ENCODE assay signal across 12 mouse cellular contexts in the genomic region with DNA sequence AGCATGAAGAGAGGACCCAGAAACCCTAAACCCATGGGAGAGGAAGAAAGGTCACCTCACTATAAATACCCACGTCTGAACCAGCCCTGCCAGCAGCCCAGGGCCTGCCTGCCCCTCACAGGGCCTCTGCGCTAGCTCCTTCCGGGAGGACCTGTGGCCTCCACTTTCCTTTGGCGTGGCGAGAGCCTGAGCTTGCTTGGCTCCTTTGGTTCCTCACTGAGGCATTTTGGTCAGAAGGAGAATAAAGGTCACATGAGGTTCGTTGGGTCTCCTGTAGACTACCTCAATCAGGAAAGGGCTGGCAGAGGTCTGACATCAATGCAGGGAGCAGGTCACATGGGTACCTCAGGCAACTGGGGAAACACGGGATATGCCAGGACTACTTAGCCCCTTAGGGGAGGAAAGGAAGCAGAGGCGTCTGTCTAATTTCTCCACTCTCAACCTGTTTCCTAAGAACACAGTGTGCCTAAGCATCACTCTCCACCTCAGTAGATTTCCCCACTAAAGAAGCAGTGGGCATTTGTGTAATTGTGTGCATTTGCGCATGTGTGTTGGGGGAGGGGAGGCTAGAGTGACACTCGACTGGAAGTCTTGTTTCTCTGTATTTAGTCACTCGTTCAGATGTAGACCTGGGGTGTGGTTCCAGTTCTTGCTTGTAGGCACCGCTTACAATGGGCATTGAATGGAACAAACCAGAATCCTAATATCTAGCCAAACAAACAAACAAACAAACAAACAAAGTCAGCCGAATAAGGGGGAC. TPM values are rescaled to one million over a fixed set of nuclear protein-coding genes. Genes with fewer than 3 reads are reported as not detected.
DNase-seq lines count a peak whose midpoint lies in the region; TF ChIP-seq lines count a peak whose summit lies in the region.
"Had no signal": no experiment of that assay in that cellular context is flagged by ENCODE, and none has a peak within 500 bp of the region (broad histone marks: within the 10 kb centered on the region; RNA-seq: fewer than 3 reads in every experiment).

No protein-coding gene starts in this region.

- no peaks in the 10 kb centered on the region for H3K27me3 ChIP-seq in spleen, adult 2 months (ENCODE audit: control insufficient read depth, insufficient read depth, low read length)
- H3K27me3 ChIP-seq in splenic B cell, adult 2 months (ENCODE audit: control insufficient read depth, insufficient read depth, low read length, poor library complexity, severe bottlenecking) = no peaks in the 10 kb centered on the region
- H3K27me3 ChIP-seq: embryonic facial prominence, embryonic 13.5 days; megakaryocyte, embryonic 14.5 days had no signal

- peak; percentile 14 for DNase-seq in adrenal gland, postnatal 14 days
- DNase-seq in adrenal gland, postnatal 36 days = no peak
- DNase-seq in spleen, adult 2 months (ENCODE audit: low read depth in 1 of 2, low spot score in 2 of 2) = peak; percentile 36 to 38
- DNase-seq in spleen, postnatal 4 days (ENCODE audit: low spot score in 2 of 2) = no peak
- peak; percentile 34 to 41 for DNase-seq in heart, postnatal 14 days
- peak; percentile 68 for DNase-seq in splenic B cell, adult 2 months (ENCODE audit: low read depth, low spot score)
- DNase-seq in left cerebral cortex, adult 11 months (ENCODE audit: low spot score) = no peak
- DNase-seq in frontal cortex, postnatal 25 days (ENCODE audit: low spot score in 2 of 2) = no peak
- DNase-seq: kidney, adult 18-20 months; right cerebral cortex, postnatal 14 days had no signal

- no peak for TF ChIP-seq CTCF in spleen, adult 2 months (IDR thresholded peaks at IDR 0.05; ENCODE audit: extremely low read depth, insufficient read depth, insufficient read length, insufficient replicate concordance)

- 25% methylated on average over 13 of the region's 13 CpGs for WGBS in spleen, adult 2 months

- peaks cover 30% of the 10 kb centered on the region for H3K4me1 ChIP-seq in spleen, adult 2 months (ENCODE audit: control insufficient read depth, insufficient read depth, insufficient read length)

- intact Hi-C loops in heart, postnatal 14 days (cut with DNase I) = no loop called here

- H3K4me3 ChIP-seq in spleen, adult 2 months (ENCODE audit: extremely low read depth, insufficient read depth, insufficient read length) = no peak overlapping the region
- H3K4me3 ChIP-seq: embryonic facial prominence, embryonic 13.5 days; megakaryocyte, embryonic 14.5 days had no signal

- H3K36me3 ChIP-seq in spleen, adult 2 months (ENCODE audit: control insufficient read depth, insufficient read depth, low read length) = no peaks in the 10 kb centered on the region
- no peaks in the 10 kb centered on the region for H3K36me3 ChIP-seq in splenic B cell, adult 2 months (ENCODE audit: control insufficient read depth, insufficient read depth, low read length, poor library complexity, severe bottlenecking)
- H3K36me3 ChIP-seq: embryonic facial prominence, embryonic 13.5 days had no signal

- H3K27ac ChIP-seq in spleen, adult 2 months (ENCODE audit: insufficient read depth, low read length) = peak overlapping the region; percentile 93

- TF ChIP-seq POLR2A in spleen, adult 2 months (IDR thresholded peaks at IDR 0.05; ENCODE audit: low read depth, low read length) = no peak

RNA-seq across cellular contexts. Expression of a gene that starts 5.6 kb away (rescaled TPM):
- 2.3 and 3.0 TPM in 2 replicates for total RNA-seq in adrenal gland, postnatal 14 days (2021)
- 1 to 10 TPM; 1.3 to 1.9 TPM for total RNA-seq in adrenal gland, postnatal 36 days (2021)
- 0.29 and 0.42 TPM in 2 replicates for polyA plus RNA-seq in spleen, adult 2 months (2012; rRNA removed)
- total RNA-seq in heart, postnatal 14 days (2021) = 100 to 1,000 TPM; 243 TPM

RNA-seq across cellular contexts. Expression of a gene that starts 17.4 kb away (rescaled TPM):
- 18.7 and 22.9 TPM in 2 replicates for total RNA-seq in adrenal gland, postnatal 14 days (2021)
- total RNA-seq in adrenal gland, postnatal 36 days (2021) = 10 to 100 TPM; 14.0 to 23.8 TPM
- 6.6 and 7.7 TPM in 2 replicates for polyA plus RNA-seq in spleen, adult 2 months (2012; rRNA removed)
- total RNA-seq in heart, postnatal 14 days (2021) = 10 to 100 TPM; 10.7 to 12.9 TPM

RNA-seq across cellular contexts. Expression of a gene that starts 17.5 kb away (rescaled TPM):
- total RNA-seq in adrenal gland, postnatal 14 days (2021) = 33.1 and 35.8 TPM in 2 replicates
- 10 to 100 TPM; 31.0 to 39.9 TPM for total RNA-seq in adrenal gland, postnatal 36 days (2021)
- polyA plus RNA-seq in spleen, adult 2 months (2012; rRNA removed) = 80.3 and 93.1 TPM in 2 replicates
- total RNA-seq in heart, postnatal 14 days (2021) = 10 to 100 TPM; 24.3 to 26.5 TPM

RNA-seq across cellular contexts. Expression of a gene that starts 24.2 kb away (rescaled TPM):
- total RNA-seq in adrenal gland, postnatal 14 days (2021) = 1.9 and 4.6 TPM in 2 replicates
- not detected for total RNA-seq in adrenal gland, postnatal 36 days (2021)
- 107 and 121 TPM in 2 replicates for polyA plus RNA-seq in spleen, adult 2 months (2012; rRNA removed)
- total RNA-seq in heart, postnatal 14 days (2021) = 1 to 10 TPM in 1 of 2 experiments, under 1 TPM in 1; 0.96 to 1.8 TPM

RNA-seq across cellular contexts. Expression of a gene that starts 27.5 kb away (rescaled TPM):
- total RNA-seq in adrenal gland, postnatal 14 days (2021) = 0.11 and 0.56 TPM in 2 replicates
- not detected for total RNA-seq in adrenal gland, postnatal 36 days (2021)
- polyA plus RNA-seq in spleen, adult 2 months (2012; rRNA removed) = 8.5 and 10.6 TPM in 2 replicates
- under 1 TPM; 0.17 to 0.83 TPM for total RNA-seq in heart, postnatal 14 days (2021)

Comparison
In these comparisons a context has a peak if more than half of its experiments do, and no peak if none do; other contexts are left out.
1. DNase-seq: peak in adrenal gland, postnatal 14 days (single experiment), spleen, adult 2 months (2 of 2), heart, postnatal 14 days (2 of 2) and splenic B cell, adult 2 months (single experiment); none in adrenal gland, postnatal 36 days (0 of 2), spleen, postnatal 4 days (0 of 2), left cerebral cortex, adult 11 months (single experiment) and frontal cortex, postnatal 25 days (0 of 2).
2. RNA of a gene that starts 5.6 kb away (total RNA-seq): 243 TPM in heart, postnatal 14 days; 2.3 to 3.0 TPM in adrenal gland, postnatal 14 days and 1.3 to 1.9 TPM in adrenal gland, postnatal 36 days; every median in the first group is over 10 times any median in the second.